Mouse (Mus musculus): ENCODE results near the gene Vmn1r39.
"Not testable (repeated sequence)": the region's sequence is repeated elsewhere in the genome, so short reads cannot be mapped to it uniquely, and the experiment has no call there.

Vmn1r39 gene

GRCm38 (mm10) chr6:66810509-66810908 is at the start of gene Vmn1r39:
Vmn1r39 (minus strand) TSS chr6:66810609.
- no peak for DNase-seq

- DNase-seq: no peak
Measured at GRCm38 (mm10) chr6:66859391-66859790, 49.0 kb upstream of the Vmn1r39 start.

GRCm38 (mm10) chr6:66858356-66858755 is 47.9 kb upstream of the Vmn1r39 start:
- no peak for DNase-seq

GRCm38 (mm10) chr6:66856236-66856635 is 45.8 kb upstream of the Vmn1r39 start:
- no peak for DNase-seq

- no peak for DNase-seq
Measured at GRCm38 (mm10) chr6:66848936-66849335, 38.5 kb upstream of the Vmn1r39 start.

- peak in 1 of 2 experiments; percentile 23 for DNase-seq
Measured at GRCm38 (mm10) chr6:66840631-66841030, 30.2 kb upstream of the Vmn1r39 start.

- DNase-seq: no peak
Measured at GRCm38 (mm10) chr6:66836932-66837331, 26.5 kb upstream of the Vmn1r39 start.

- no peak for DNase-seq
Measured at GRCm38 (mm10) chr6:66806311-66806710, 4.1 kb downstream of the Vmn1r39 start.

GRCm38 (mm10) chr6:66805713-66806112 is 4.7 kb downstream of the Vmn1r39 start:
- no peak for DNase-seq

- DNase-seq: not testable (repeated sequence)
Measured at GRCm38 (mm10) chr6:66782527-66782926, 27.9 kb downstream of the Vmn1r39 start, which contains the start of gene Vmn1r38. Vmn1r38 (minus strand) TSS chr6:66782627.
